Mouse (Mus musculus): ENCODE measurements around the gene Pdk2. TPM values are rescaled to one million over a fixed set of nuclear protein-coding genes. Genes with fewer than 3 reads are reported as not detected.
A peak's percentile ranks its signal among the peaks of the same experiment; 100 is the strongest.

Gene Pdk2
- polyA plus RNA-seq, 1 experiment from 2014 or later, result 21.8 TPM

DNA sequence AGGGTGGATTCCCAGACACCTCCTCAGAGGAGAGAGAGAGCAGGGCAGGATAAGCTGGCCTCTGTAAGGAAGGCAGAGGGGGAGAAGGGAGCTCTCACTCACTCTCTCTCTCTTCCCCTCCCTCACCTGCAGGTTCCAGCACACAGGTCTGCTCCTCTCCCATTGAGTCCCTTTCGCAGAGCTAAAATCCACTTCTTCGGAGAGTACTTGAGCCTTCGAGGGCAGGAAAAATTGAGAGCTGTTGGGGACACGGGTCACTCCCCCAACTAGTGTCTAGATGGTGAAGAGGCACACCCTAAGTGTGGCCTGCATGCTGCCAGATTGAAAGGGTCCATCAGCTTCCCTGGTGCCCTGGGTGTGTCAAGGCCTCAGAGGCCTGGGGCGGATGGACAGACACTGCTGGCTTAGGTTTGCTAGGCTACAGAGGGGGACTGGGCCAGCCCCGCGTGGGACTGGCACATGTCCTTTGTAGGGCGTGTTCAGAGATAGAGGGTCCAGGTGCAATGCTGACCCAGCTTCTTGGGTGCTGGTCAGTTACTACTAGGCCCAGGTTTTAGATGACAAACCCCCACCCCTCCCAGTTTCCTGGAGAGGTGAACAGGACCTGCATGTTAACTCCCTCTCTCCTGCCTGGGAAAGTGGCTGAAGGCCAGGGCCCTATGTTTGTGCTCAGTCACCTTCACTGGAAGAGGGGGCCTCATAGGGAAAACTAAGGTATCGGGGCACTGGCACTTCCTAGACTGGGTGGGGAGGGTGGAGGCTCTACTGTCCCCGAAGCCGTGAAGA, 15.7 kb downstream of the Pdk2 start:
- no peaks in the 10 kb centered on the region for H3K9me3 ChIP-seq (ENCODE audit: control insufficient read depth, low read length)
- no peak overlapping the region for H3K27ac ChIP-seq (ENCODE audit: low read depth, low read length)
- H3K27me3 ChIP-seq (ENCODE audit: control insufficient read depth, insufficient read depth, low read length), result no peaks in the 10 kb centered on the region
- no peaks in the 10 kb centered on the region for H3K4me1 ChIP-seq (ENCODE audit: control insufficient read depth, insufficient read depth, low read length)
- 91% methylated on average over 11 of the region's 11 CpGs for WGBS
- ATAC-seq (ENCODE audit: low read depth), result no peak
- no peak overlapping the region for H3K9ac ChIP-seq (replicated peaks; ENCODE audit: low read depth, low read length)
- peaks cover 51% of the 10 kb centered on the region for H3K36me3 ChIP-seq (ENCODE audit: control insufficient read depth, insufficient read depth, low read length)
- H3K4me2 ChIP-seq (ENCODE audit: low read depth, low read length), result no peak overlapping the region
- H3K4me3 ChIP-seq (ENCODE audit: low read depth, low read length), result no peak overlapping the region

DNA sequence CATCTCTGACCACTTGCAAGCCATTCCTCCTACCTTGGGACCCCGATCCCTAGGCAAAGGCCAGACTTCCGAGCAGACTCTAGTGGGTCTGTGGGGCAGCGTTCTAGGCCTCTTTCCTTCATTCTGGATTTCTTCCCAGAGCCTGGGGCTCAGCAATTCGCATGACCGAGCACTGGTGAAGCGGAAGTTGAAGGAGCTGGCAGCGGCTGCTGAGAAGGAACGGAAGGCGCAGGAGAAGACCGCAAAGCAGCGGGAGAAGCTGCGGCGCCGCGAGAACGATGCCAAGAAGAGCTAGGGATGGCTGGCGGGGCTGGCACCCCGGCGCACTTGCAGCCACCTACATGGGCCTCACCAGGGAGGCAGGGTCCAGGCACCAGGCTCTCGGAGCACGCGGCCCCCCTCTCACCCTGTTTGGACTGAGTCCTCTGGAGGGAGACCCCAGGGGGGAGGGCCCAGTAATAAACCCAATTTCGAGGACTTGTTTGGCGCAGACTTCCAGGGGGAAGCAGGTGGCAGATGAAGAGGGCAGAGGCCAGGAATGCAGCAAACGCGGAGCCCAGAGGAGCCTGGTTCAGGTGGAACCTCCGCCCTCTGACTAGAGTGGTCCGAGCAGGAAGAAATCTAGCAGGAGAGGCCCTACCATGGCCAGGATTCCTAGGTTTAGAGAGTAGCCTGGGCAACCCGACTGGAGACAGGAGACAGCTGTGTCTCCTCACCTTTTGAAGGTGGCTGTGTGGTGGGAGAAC, 16.5 kb downstream of the Pdk2 start:
- Histone ChIP-seq H3K4me3 (ENCODE audit: low read depth, low read length) (no peak overlapping the region), H3K9me3 (ENCODE audit: control insufficient read depth, low read length) (no peaks in the 10 kb centered on the region), H3K9ac (replicated peaks; ENCODE audit: low read depth, low read length) (no peak overlapping the region), H3K36me3 (ENCODE audit: control insufficient read depth, insufficient read depth, low read length) (peaks cover 58% of the 10 kb centered on the region), H3K27me3 (ENCODE audit: control insufficient read depth, insufficient read depth, low read length) (no peaks in the 10 kb centered on the region), H3K4me1 (ENCODE audit: control insufficient read depth, insufficient read depth, low read length) (no peaks in the 10 kb centered on the region), H3K4me2 (ENCODE audit: low read depth, low read length) (no peak overlapping the region), H3K27ac (ENCODE audit: low read depth, low read length) (0 out of 2 replicates have a peak overlapping the region, but pooled peaks have one; percentile 22)
- WGBS, result 65% methylated on average over 29 of the region's 29 CpGs
- no peak for ATAC-seq (ENCODE audit: low read depth)

DNA sequence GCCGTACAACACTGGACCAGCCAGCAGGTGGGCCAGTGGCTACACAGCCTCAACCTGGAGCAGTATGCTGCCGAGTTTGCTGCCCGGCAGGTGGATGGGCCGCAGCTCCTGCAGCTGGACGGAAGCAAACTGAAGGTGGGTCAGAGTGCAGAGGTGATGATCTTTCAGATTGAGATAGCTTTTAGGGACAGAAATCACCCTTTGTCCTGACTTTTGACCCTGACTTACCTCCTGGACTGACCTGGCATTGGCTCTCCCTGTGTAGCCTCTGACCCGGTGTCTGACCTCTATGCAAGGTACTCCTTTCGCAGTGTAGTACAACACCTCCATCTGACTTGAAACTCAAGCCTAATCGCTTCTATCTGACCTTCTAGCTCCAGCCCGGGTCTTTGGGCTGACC, 17.7 kb downstream of the Pdk2 start:
- no peaks in the 10 kb centered on the region for H3K27me3 ChIP-seq (ENCODE audit: control insufficient read depth, insufficient read depth, low read length)
- H3K27ac ChIP-seq (ENCODE audit: low read depth, low read length), result no peak overlapping the region
- H3K9ac ChIP-seq (replicated peaks; ENCODE audit: low read depth, low read length), result no peak overlapping the region
- 96% methylated on average over 9 of the region's 9 CpGs for WGBS
- no peaks in the 10 kb centered on the region for H3K4me1 ChIP-seq (ENCODE audit: control insufficient read depth, insufficient read depth, low read length)
- H3K36me3 ChIP-seq (ENCODE audit: control insufficient read depth, insufficient read depth, low read length), result peaks cover 68% of the 10 kb centered on the region
- H3K9me3 ChIP-seq (ENCODE audit: control insufficient read depth, low read length), result no peaks in the 10 kb centered on the region
- no peak overlapping the region for H3K4me3 ChIP-seq (ENCODE audit: low read depth, low read length)
- no peak overlapping the region for H3K4me2 ChIP-seq (ENCODE audit: low read depth, low read length)
- ATAC-seq (ENCODE audit: low read depth), result no peak

DNA sequence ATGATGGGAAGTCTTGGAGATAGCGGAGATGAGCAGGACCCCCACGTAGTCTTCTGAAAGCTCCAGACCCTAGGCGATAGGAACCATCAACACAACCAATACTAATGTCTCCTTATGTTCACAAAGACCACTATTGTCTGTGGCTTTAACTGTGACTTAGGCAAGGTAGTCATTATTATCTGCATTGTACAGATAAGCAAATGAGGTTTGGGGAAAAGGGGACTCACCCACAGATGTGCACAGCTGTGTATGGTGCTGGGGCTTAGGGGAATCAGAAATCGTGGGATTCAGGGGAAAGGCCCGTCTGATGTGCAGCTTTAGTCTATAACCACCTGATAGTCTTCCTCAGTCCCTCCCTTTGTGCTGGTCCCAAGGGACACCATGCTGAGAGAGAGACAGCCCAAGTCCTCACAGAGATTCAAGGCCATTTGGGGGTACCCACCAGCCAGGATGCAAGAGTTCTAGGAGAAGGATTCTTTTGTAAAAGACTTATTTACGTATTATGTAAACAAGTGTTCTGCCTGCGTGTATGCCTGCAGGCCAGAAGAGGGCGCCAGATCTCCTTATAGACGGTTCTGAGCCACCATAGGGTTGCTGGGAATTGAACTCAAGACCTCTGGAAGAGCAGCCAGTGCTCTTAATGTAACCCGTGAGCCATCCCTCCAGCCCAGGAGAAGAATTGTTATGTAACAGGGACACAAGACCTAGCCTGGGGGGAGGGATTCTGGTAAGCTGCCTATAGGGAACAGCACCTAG, 18.7 kb downstream of the Pdk2 start:
- H3K9ac ChIP-seq (replicated peaks; ENCODE audit: low read depth, low read length), result no peak overlapping the region
- WGBS, result 82% methylated on average over 10 of the region's 10 CpGs
- no peaks in the 10 kb centered on the region for H3K9me3 ChIP-seq (ENCODE audit: control insufficient read depth, low read length)
- no peaks in the 10 kb centered on the region for H3K4me1 ChIP-seq (ENCODE audit: control insufficient read depth, insufficient read depth, low read length)
- H3K27ac ChIP-seq (ENCODE audit: low read depth, low read length), result no peak overlapping the region
- H3K4me2 ChIP-seq (ENCODE audit: low read depth, low read length), result no peak overlapping the region
- no peak overlapping the region for H3K4me3 ChIP-seq (ENCODE audit: low read depth, low read length)
- ATAC-seq (ENCODE audit: low read depth), result no peak
- H3K36me3 ChIP-seq (ENCODE audit: control insufficient read depth, insufficient read depth, low read length), result peaks cover 68% of the 10 kb centered on the region
- H3K27me3 ChIP-seq (ENCODE audit: control insufficient read depth, insufficient read depth, low read length), result no peaks in the 10 kb centered on the region

DNA sequence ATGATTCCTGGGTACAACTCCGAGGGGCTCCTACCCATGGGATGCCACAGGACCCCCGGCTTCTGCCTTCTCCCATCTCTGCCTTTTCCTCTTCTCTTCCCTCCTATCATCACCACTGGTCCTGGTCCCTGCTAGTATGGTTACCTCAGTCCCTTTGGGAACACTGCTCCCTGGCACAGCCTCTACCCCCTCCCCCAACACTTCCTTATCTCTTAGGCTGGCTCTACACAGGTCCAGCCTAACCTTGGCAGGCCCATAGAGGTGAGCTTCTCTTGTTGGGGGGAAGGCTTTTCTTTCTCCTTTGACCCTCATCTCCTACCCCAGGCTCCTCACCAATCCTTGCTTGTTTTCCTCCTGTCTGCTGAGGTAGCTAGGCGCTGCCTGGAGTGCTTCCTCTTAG, 25.7 kb downstream of the Pdk2 start:
- WGBS, result 80% methylated on average over 3 of the region's 3 CpGs
- Histone ChIP-seq H3K9me3 (ENCODE audit: control insufficient read depth, low read length) (no peaks in the 10 kb centered on the region), H3K4me1 (ENCODE audit: control insufficient read depth, insufficient read depth, low read length) (peaks cover 26% of the 10 kb centered on the region), H3K4me3 (ENCODE audit: low read depth, low read length) (no peak overlapping the region), H3K9ac (replicated peaks; ENCODE audit: low read depth, low read length) (no peak overlapping the region), H3K4me2 (ENCODE audit: low read depth, low read length) (no peak overlapping the region), H3K27me3 (ENCODE audit: control insufficient read depth, insufficient read depth, low read length) (no peaks in the 10 kb centered on the region), H3K27ac (ENCODE audit: low read depth, low read length) (no peak overlapping the region), H3K36me3 (ENCODE audit: control insufficient read depth, insufficient read depth, low read length) (peaks cover 34% of the 10 kb centered on the region; the same call in 1 of the 2 replicates)
- no peak for ATAC-seq (ENCODE audit: low read depth)

DNA sequence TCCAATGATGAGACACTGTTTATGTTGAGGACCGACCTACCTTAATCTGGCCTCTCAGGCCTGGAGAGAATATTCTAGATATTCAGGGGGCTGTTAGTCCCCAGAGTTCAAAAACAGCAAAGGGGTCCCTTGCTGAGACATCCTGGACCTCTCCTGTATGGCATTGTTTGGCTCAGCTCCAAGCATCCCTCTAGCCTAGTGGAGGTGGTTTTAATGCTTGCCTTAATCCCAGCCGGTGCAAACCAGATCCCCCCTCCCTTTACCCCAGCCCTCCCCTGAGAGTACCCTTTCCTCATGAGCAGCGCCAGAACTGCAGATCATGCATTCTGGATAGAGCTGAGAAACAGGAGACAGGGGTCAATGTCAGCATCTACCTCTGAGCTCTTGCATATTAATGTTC, 28.7 kb downstream of the Pdk2 start:
- peaks cover 35% of the 10 kb centered on the region for H3K4me1 ChIP-seq (ENCODE audit: control insufficient read depth, insufficient read depth, low read length)
- peak overlapping the region; percentile 85 for H3K4me2 ChIP-seq (ENCODE audit: low read depth, low read length)
- ATAC-seq (ENCODE audit: low read depth), result no peak
- H3K27me3 ChIP-seq (ENCODE audit: control insufficient read depth, insufficient read depth, low read length), result no peaks in the 10 kb centered on the region
- H3K36me3 ChIP-seq (ENCODE audit: control insufficient read depth, insufficient read depth, low read length), result peaks cover 16% of the 10 kb centered on the region; the same call in 1 of the 2 replicates
- H3K9me3 ChIP-seq (ENCODE audit: control insufficient read depth, low read length), result no peaks in the 10 kb centered on the region
- peak overlapping the region; percentile 92 for H3K4me3 ChIP-seq (ENCODE audit: low read depth, low read length)
- peak overlapping the region; percentile 99; the same call in 1 of the 2 replicates for H3K9ac ChIP-seq (replicated peaks; ENCODE audit: low read depth, low read length)
- no peak overlapping the region for H3K27ac ChIP-seq (ENCODE audit: low read depth, low read length)
- 35% methylated on average over 3 of the region's 3 CpGs for WGBS

DNA sequence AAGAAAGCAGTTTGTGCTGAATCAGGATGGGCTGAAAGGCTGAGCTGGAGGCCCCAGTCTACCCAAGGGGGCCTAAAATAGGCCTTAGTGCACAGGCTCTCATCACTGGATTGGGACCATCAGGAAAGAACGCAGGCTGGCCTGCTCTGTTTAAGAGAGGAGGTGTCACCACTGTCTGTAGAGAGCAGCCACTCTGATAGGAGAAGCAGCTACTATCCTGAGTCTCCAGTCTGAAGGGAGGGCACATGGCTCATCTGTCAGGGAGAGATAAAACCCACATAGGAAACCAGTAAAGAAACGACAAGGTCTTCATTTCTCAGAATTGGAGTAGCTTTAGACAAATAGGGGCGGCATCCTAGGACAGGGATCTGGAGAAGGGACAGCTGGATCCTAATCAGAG, 29.1 kb downstream of the Pdk2 start:
- no peak for ATAC-seq (ENCODE audit: low read depth)
- peak overlapping the region; percentile 99 for H3K9ac ChIP-seq (replicated peaks; ENCODE audit: low read depth, low read length)
- H3K4me3 ChIP-seq (ENCODE audit: low read depth, low read length), result peak overlapping the region; percentile 92
- H3K36me3 ChIP-seq (ENCODE audit: control insufficient read depth, insufficient read depth, low read length), result peaks cover 16% of the 10 kb centered on the region; the same call in 1 of the 2 replicates
- peak overlapping the region; percentile 85 for H3K4me2 ChIP-seq (ENCODE audit: low read depth, low read length)
- H3K27ac ChIP-seq (ENCODE audit: low read depth, low read length), result peak overlapping the region; percentile 11; the same call in 1 of the 2 replicates
- peaks cover 38% of the 10 kb centered on the region for H3K4me1 ChIP-seq (ENCODE audit: control insufficient read depth, insufficient read depth, low read length)
- H3K9me3 ChIP-seq (ENCODE audit: control insufficient read depth, low read length), result no peaks in the 10 kb centered on the region
- 48% methylated on average over 3 of the region's 3 CpGs for WGBS
- no peaks in the 10 kb centered on the region for H3K27me3 ChIP-seq (ENCODE audit: control insufficient read depth, insufficient read depth, low read length)

DNA sequence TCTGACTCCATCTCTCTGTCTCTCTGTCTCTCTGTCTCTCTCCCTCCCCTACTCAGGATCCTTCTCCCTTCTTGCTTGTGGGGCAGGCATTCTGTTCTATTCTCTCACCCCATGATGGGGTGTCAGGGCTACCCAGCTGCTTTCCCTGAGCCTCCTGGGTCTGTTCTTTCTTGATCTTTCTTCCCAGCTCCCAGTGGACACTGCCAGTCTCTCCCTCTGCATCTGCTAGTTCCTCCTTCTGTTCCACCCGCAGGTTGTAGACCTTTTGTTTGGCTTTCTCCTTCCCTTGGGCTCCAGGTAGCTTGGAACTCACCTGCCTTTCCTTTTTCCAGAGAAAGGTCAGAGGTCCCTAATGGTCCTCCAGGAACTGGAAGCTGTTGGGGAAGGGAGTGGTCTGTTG, 29.7 kb downstream of the Pdk2 start:
- no peak for ATAC-seq (ENCODE audit: low read depth)
- Histone ChIP-seq H3K4me3 (ENCODE audit: low read depth, low read length) (peak overlapping the region; percentile 92), H3K27ac (ENCODE audit: low read depth, low read length) (0 out of 2 replicates have a peak overlapping the region, but pooled peaks have one; percentile 2), H3K9me3 (ENCODE audit: control insufficient read depth, low read length) (no peaks in the 10 kb centered on the region), H3K9ac (replicated peaks; ENCODE audit: low read depth, low read length) (peak overlapping the region; percentile 99), H3K4me2 (ENCODE audit: low read depth, low read length) (peak overlapping the region; percentile 85), H3K36me3 (ENCODE audit: control insufficient read depth, insufficient read depth, low read length) (peaks cover 16% of the 10 kb centered on the region; the same call in 1 of the 2 replicates), H3K27me3 (ENCODE audit: control insufficient read depth, insufficient read depth, low read length) (no peaks in the 10 kb centered on the region), H3K4me1 (ENCODE audit: control insufficient read depth, insufficient read depth, low read length) (peaks cover 42% of the 10 kb centered on the region)
- WGBS, result 48% methylated on average over 1 of the region's 1 CpGs
